Mouse (Mus musculus) C2C12 (cell line): ENCODE measurements around the gene Fetub.

ENCODE experiments used
- CTCF ChIP-seq: IDR thresholded peaks from one replicate; pipeline ENCODE4 v1.5.1; 2011; ENCODE audit not compliant: control insufficient read depth, insufficient read depth, insufficient read length
- USF1 ChIP-seq: IDR thresholded peaks from one replicate; pipeline ENCODE4 v1.6.1; 2011; ENCODE audit warnings: low read depth, mild to moderate bottlenecking, control low read depth, moderate library complexity

GRCm38 (mm10) chr16:22872397-22872796 is 45.7 kb upstream of the Fetub start:
- TF ChIP-seq USF1 (no peak), CTCF (no peak)
